Mouse (Mus musculus): ENCODE measurements around the gene Mthfd1l. TPM values are rescaled to one million over a fixed set of nuclear protein-coding genes. Genes with fewer than 3 reads are reported as not detected.

Mthfd1l gene
- polyA plus RNA-seq, 1 experiment from 2014 or later: 7.3 TPM

DNA sequence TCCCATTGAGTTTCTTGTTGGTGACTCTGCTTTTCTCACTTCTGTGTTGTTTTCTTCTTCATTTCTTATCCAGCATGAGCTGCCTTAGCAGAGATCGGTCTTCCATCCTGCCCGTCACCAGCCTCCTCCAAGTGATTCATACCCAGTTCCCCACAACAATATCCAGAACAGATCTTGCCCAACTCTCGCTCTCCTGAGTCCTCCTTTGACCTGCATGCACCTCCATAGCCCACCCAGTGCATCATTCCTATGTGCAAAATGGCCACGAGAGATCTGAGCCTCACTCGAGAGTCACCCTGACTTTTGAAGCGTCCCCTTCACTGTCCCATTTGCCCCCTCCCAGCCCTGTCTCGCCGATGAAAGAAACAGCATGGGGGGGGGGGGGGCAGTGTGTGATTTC is 120.1 kb downstream of the Mthfd1l start:
- H3K27me3 ChIP-seq (ENCODE audit: control insufficient read depth, insufficient read depth, low read depth, low read length): no peaks in the 10 kb centered on the region
- H3K4me1 ChIP-seq (ENCODE audit: control insufficient read depth, insufficient read depth, low read length): peaks cover 4% of the 10 kb centered on the region
- H3K4me3 ChIP-seq (ENCODE audit: low read depth, low read length): no peak overlapping the region
- no peak for ATAC-seq
- no peak overlapping the region for H3K9ac ChIP-seq (ENCODE audit: low read depth, low read length)
- WGBS: 96% methylated on average over 8 of the region's 8 CpGs
- H3K4me2 ChIP-seq (ENCODE audit: low read length): no peak overlapping the region
- no peak overlapping the region for H3K27ac ChIP-seq (ENCODE audit: low read length)
- no peaks in the 10 kb centered on the region for H3K36me3 ChIP-seq (ENCODE audit: control insufficient read depth, insufficient read depth, low read length)
- no peaks in the 10 kb centered on the region for H3K9me3 ChIP-seq (replicated peaks; ENCODE audit: control insufficient read depth, low read length, poor library complexity, severe bottlenecking)

DNA sequence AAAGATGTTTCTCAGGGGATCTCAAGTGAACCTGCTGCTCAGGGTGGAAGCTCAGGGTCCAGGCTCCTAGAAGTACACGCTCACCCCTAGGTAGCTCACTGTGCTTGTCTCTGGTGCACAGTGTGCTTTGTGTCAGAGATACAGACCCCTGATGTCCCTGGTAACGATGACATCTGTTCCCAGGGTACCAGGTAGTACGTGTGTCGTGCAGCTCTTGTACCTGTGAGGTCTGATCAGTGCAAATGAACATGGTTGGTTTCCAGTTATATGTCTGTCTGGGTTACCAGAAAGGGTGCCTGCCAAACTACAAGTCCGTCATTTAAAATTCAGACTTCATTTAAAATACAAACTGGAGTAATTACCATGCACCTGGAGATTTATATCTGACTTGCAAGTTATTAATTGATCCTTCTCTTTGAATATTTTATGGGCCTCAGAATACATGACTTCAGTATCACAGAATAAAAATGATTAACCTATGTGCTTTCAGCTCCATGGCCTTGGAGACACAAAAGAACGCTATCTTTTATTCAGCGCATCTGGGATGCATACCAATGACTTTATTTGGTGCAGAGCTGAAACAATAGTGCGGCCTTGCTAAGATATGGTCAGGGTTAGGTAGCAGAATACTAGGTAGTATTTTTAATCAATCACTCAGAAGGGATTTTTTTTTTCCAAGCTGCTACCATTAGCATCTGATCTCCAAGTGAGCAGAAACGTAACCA is 121.3 kb downstream of the Mthfd1l start:
- Histone ChIP-seq H3K4me1 (ENCODE audit: control insufficient read depth, insufficient read depth, low read length) (peaks cover 4% of the 10 kb centered on the region), H3K27me3 (ENCODE audit: control insufficient read depth, insufficient read depth, low read depth, low read length) (no peaks in the 10 kb centered on the region), H3K9ac (ENCODE audit: low read depth, low read length) (no peak overlapping the region), H3K27ac (ENCODE audit: low read length) (peak overlapping the region; percentile 68; the same call in 1 of the 2 replicates), H3K4me3 (ENCODE audit: low read depth, low read length) (no peak overlapping the region), H3K36me3 (ENCODE audit: control insufficient read depth, insufficient read depth, low read length) (no peaks in the 10 kb centered on the region), H3K9me3 (replicated peaks; ENCODE audit: control insufficient read depth, low read length, poor library complexity, severe bottlenecking) (no peaks in the 10 kb centered on the region), H3K4me2 (ENCODE audit: low read length) (no peak overlapping the region)
- ATAC-seq: peak; percentile 77
- 63% methylated on average over 9 of the region's 9 CpGs for WGBS

DNA sequence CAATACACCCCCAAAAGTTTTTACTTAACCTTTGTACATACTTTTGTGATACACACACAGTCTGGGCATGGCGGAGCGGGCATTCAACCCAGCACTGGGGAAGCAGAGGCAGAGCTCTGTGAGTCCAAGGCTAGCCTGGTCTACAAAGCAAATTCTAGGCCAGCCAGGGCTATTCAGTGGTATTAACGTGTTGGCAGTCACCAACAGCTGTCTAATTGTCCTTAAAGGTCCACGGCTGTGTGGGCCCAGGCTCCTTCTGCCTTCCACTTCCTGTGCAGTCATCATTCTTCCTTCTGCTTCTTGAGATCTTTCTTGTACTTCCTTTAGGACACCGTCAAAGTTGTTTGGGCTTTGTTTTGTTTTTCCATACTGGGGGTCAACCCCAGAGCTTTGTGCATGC is 123.2 kb downstream of the Mthfd1l start:
- no peak overlapping the region for H3K4me3 ChIP-seq (ENCODE audit: low read depth, low read length)
- H3K4me2 ChIP-seq (ENCODE audit: low read length): no peak overlapping the region
- no peaks in the 10 kb centered on the region for H3K36me3 ChIP-seq (ENCODE audit: control insufficient read depth, insufficient read depth, low read length)
- no peak overlapping the region for H3K9ac ChIP-seq (ENCODE audit: low read depth, low read length)
- WGBS: 88% methylated on average over 5 of the region's 5 CpGs
- peaks cover 4% of the 10 kb centered on the region for H3K4me1 ChIP-seq (ENCODE audit: control insufficient read depth, insufficient read depth, low read length)
- ATAC-seq: no peak
- H3K9me3 ChIP-seq (replicated peaks; ENCODE audit: control insufficient read depth, low read length, poor library complexity, severe bottlenecking): no peaks in the 10 kb centered on the region
- H3K27ac ChIP-seq (ENCODE audit: low read length): no peak overlapping the region
- no peaks in the 10 kb centered on the region for H3K27me3 ChIP-seq (ENCODE audit: control insufficient read depth, insufficient read depth, low read depth, low read length)

DNA sequence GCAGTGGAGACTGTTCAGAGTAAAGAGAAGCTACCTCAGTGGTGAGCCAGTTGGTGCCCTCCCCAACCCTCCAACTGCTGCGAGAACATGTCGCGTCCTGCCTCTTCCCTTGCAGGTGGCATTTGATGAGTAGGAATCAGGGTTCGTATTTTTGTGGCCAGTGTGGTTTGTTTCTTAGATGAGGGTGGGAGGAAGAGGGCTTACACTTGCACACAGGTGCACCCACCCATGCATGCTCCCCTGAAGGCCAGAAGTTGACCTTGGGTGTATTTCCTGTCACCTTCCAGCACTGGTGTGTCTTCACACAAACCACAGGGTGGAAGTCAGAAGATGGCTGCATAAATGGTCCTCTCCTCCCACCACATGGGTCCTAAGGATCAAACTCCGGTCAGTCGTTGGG is 127.1 kb downstream of the Mthfd1l start:
- Histone ChIP-seq H3K27ac (ENCODE audit: low read length) (no peak overlapping the region), H3K9me3 (replicated peaks; ENCODE audit: control insufficient read depth, low read length, poor library complexity, severe bottlenecking) (no peaks in the 10 kb centered on the region), H3K4me2 (ENCODE audit: low read length) (no peak overlapping the region), H3K4me3 (ENCODE audit: low read depth, low read length) (no peak overlapping the region), H3K36me3 (ENCODE audit: control insufficient read depth, insufficient read depth, low read length) (no peaks in the 10 kb centered on the region), H3K9ac (ENCODE audit: low read depth, low read length) (no peak overlapping the region), H3K4me1 (ENCODE audit: control insufficient read depth, insufficient read depth, low read length) (no peaks in the 10 kb centered on the region), H3K27me3 (ENCODE audit: control insufficient read depth, insufficient read depth, low read depth, low read length) (no peaks in the 10 kb centered on the region)
- 93% methylated on average over 6 of the region's 6 CpGs for WGBS
- ATAC-seq: no peak

DNA sequence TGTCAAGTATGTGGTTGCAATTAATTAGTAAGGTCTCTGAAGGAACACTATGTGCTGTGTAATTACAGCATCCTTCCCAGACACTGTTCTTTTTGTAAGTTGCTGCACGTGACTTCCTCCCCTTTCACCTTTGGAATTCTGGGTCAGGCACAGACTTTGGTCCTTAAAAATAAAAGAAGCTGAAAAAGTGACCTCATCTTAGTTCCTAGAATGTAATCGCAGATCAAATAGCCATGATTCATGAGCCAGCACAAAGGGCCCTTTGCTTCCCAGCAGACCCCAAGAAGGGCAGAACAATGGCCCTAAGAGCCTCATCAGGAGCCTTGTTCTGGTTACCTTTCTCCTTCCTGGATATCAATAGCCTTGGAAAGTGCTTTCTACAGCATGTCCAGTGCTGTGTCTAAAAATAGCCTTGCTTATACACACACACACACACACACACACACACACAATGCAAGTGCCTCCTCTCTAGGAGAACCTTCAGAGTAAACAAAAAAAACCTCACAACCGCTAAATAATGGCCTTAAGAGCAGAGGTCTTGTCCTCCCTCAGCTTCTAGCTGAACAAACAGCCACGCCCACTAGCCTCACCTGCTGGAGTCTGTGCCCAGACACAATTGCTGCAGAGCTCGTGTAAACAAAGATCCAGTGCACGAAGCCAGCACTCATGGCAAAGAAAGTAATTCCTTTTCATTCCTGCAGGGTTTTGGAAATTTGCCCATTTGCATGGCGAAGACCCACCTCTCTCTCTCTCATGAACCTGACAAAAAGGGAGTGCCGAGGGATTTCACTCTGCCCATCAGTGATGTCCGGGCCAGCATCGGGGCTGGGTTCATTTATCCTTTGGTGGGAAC is 133.0 kb downstream of the Mthfd1l start:
- WGBS: 21% methylated on average over 10 of the region's 10 CpGs
- no peak overlapping the region for H3K4me3 ChIP-seq (ENCODE audit: low read depth, low read length)
- peak; percentile 59 for ATAC-seq
- no peaks in the 10 kb centered on the region for H3K9me3 ChIP-seq (replicated peaks; ENCODE audit: control insufficient read depth, low read length, poor library complexity, severe bottlenecking)
- H3K4me2 ChIP-seq (ENCODE audit: low read length): peak overlapping the region; percentile 31
- no peak overlapping the region for H3K9ac ChIP-seq (ENCODE audit: low read depth, low read length)
- H3K27ac ChIP-seq (ENCODE audit: low read length): peak overlapping the region; percentile 64
- H3K27me3 ChIP-seq (ENCODE audit: control insufficient read depth, insufficient read depth, low read depth, low read length): no peaks in the 10 kb centered on the region
- no peaks in the 10 kb centered on the region for H3K36me3 ChIP-seq (ENCODE audit: control insufficient read depth, insufficient read depth, low read length)
- peaks cover 10% of the 10 kb centered on the region for H3K4me1 ChIP-seq (ENCODE audit: control insufficient read depth, insufficient read depth, low read length)

DNA sequence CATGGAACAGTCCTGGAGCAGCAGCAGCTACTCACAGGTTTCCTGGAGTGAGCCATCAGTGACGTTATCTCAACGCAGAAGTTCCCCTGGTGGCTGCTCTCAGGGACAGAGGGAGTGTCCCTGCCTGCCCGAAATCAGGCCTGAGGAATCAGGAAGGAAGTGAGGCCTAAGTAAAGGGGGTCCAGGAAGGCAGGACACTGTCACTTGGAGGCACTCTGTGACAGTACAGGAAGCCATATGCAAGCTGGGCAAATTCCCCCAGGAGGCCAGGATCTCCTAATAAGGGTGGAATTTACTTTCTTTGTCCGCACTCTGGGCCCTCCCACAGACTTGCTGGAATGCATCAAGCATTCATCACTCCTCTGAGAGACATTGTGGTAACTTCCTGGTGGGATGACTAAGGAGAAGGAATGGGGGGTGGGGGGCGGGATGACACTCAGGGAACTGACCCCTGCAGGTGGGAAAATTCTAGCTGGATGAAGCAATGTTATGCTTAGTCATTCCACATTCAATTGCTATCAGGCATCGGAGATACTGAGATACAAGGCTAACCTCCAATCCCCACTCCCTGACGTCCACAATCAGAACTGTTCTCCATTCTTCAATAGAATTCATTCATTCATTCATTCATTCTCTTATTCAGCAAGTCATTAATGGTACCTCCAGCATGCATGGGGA is 134.9 kb downstream of the Mthfd1l start:
- WGBS: 38% methylated on average over 7 of the region's 7 CpGs
- no peak overlapping the region for H3K4me3 ChIP-seq (ENCODE audit: low read depth, low read length)
- no peaks in the 10 kb centered on the region for H3K9me3 ChIP-seq (replicated peaks; ENCODE audit: control insufficient read depth, low read length, poor library complexity, severe bottlenecking)
- H3K4me1 ChIP-seq (ENCODE audit: control insufficient read depth, insufficient read depth, low read length): peaks cover 10% of the 10 kb centered on the region
- no peaks in the 10 kb centered on the region for H3K27me3 ChIP-seq (ENCODE audit: control insufficient read depth, insufficient read depth, low read depth, low read length)
- H3K36me3 ChIP-seq (ENCODE audit: control insufficient read depth, insufficient read depth, low read length): no peaks in the 10 kb centered on the region
- ATAC-seq: no peak
- no peak overlapping the region for H3K9ac ChIP-seq (ENCODE audit: low read depth, low read length)
- no peak overlapping the region for H3K4me2 ChIP-seq (ENCODE audit: low read length)
- H3K27ac ChIP-seq (ENCODE audit: low read length): no peak overlapping the region

DNA sequence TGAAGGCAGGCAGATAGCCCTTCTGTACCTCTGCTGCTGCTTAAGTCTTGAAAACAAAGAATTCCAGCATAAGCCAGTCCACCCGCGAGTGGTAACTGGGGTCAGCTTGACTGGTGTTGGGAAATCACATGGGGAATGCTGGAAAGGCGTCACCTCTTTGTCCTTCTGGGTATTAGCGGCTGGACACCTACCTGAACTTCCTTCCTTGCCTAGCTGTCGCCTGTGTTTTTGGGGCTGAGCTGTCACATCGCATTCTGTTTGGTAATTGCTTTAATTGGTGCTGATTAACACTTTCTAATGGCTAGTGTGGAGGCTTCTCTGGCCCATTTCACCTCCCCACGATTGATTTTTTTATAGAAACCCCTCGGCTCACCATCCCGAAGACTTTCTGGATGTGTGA is 135.5 kb downstream of the Mthfd1l start:
- Histone ChIP-seq H3K9me3 (replicated peaks; ENCODE audit: control insufficient read depth, low read length, poor library complexity, severe bottlenecking) (no peaks in the 10 kb centered on the region), H3K4me2 (ENCODE audit: low read length) (no peak overlapping the region), H3K36me3 (ENCODE audit: control insufficient read depth, insufficient read depth, low read length) (no peaks in the 10 kb centered on the region), H3K4me3 (ENCODE audit: low read depth, low read length) (no peak overlapping the region), H3K27me3 (ENCODE audit: control insufficient read depth, insufficient read depth, low read depth, low read length) (no peaks in the 10 kb centered on the region), H3K4me1 (ENCODE audit: control insufficient read depth, insufficient read depth, low read length) (peaks cover 10% of the 10 kb centered on the region), H3K9ac (ENCODE audit: low read depth, low read length) (no peak overlapping the region), H3K27ac (ENCODE audit: low read length) (no peak overlapping the region)
- 84% methylated on average over 9 of the region's 9 CpGs for WGBS
- no peak for ATAC-seq

DNA sequence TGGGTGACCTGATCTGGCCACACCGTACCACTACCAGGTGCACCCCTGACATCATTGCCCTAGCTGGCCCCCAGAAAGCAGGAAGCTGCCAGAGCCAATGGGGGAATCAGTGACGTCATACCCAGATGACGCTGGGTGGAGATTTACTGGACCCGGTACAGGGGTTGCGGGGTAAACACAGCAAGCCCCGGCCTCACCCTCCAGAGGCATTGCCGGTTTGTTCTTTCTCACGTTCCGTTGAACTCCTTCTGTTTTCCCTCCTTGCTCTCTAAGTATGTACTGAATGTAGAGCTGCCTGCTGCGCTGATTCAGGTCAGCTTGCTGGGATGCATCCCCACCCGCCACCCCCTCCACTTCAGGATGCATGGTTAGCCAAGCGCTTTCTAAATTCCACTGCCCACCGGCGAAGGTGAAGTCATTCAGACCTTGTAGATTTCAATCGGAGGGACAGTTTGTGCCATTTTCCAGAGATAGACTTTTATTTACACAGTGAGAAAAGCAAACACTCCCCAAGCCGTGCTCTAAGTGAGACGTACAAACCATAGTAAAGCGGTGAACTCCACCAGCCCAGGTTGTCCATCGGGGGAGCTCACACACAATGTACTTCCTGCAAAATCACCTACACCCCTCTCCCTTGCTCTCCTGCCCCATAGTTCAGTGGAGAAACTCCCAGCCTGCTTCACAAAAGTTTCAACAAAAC is 138.3 kb downstream of the Mthfd1l start:
- H3K9me3 ChIP-seq (replicated peaks; ENCODE audit: control insufficient read depth, low read length, poor library complexity, severe bottlenecking): no peaks in the 10 kb centered on the region
- H3K4me1 ChIP-seq (ENCODE audit: control insufficient read depth, insufficient read depth, low read length): peaks cover under 1% of the 10 kb centered on the region
- H3K27me3 ChIP-seq (ENCODE audit: control insufficient read depth, insufficient read depth, low read depth, low read length): no peaks in the 10 kb centered on the region
- WGBS: 74% methylated on average over 19 of the region's 19 CpGs
- no peak overlapping the region for H3K9ac ChIP-seq (ENCODE audit: low read depth, low read length)
- H3K4me3 ChIP-seq (ENCODE audit: low read depth, low read length): no peak overlapping the region
- H3K36me3 ChIP-seq (ENCODE audit: control insufficient read depth, insufficient read depth, low read length): no peaks in the 10 kb centered on the region
- no peak overlapping the region for H3K4me2 ChIP-seq (ENCODE audit: low read length)
- no peak for ATAC-seq
- no peak overlapping the region for H3K27ac ChIP-seq (ENCODE audit: low read length)

Data from midbrain, embryonic 16.5 days (tissue).